Mouse (Mus musculus): Measurements from ENCODE around the gene Spata2. TPM values are rescaled to one million over a fixed set of nuclear protein-coding genes. Genes with fewer than 3 reads are reported as not detected.
A peak's percentile ranks its signal among the peaks of the same experiment; 100 is the strongest.

Gene Spata2
- total RNA-seq (2021), result 10 to 100 TPM; 41.1 to 42.8 TPM
- long read RNA-seq, experiment 1, full-length matches to known transcripts, result 23 of 36 reads
- long read RNA-seq, experiment 1, partial matches to known transcripts, result 2 of 36 reads
- long read RNA-seq, experiment 1, other reads (novel, unspliced or antisense), result 11 of 36 reads
- long read RNA-seq, experiment 2, full-length matches to known transcripts, result 3 of 25 reads
- long read RNA-seq, experiment 2, partial matches to known transcripts, result 0 of 25 reads
- long read RNA-seq, experiment 2, other reads (novel, unspliced or antisense), result 22 of 25 reads

- peak; percentile 94 to 95 for DNase-seq (ENCODE audit: low spot score in 2 of 2)
These were observed at the start of gene Spata2 for GRCm38 (mm10) chr2:167492713-167493636. Spata2 (minus strand) TSS chr2:167492887.

- DNase-seq (ENCODE audit: low spot score in 2 of 2), result no peak
These were observed 49.7 kb upstream of the Spata2 start for GRCm38 (mm10) chr2:167542361-167542760.

- no peak for DNase-seq (ENCODE audit: low spot score in 2 of 2)
These were observed 49.1 kb upstream of the Spata2 start for GRCm38 (mm10) chr2:167541761-167542160.

GRCm38 (mm10) chr2:167541324-167541723, 48.6 kb upstream of the Spata2 start:
- DNase-seq (ENCODE audit: low spot score in 2 of 2), result no peak

GRCm38 (mm10) chr2:167540477-167541110, 47.9 kb upstream of the Spata2 start:
- DNase-seq (ENCODE audit: low spot score in 2 of 2), result no peak

GRCm38 (mm10) chr2:167539536-167540476, 47.1 kb upstream of the Spata2 start:
- DNase-seq (ENCODE audit: low spot score in 2 of 2), result no peak

- DNase-seq (ENCODE audit: low spot score in 2 of 2), result peak in 1 of 2 experiments; percentile 61
These were observed 46.1 kb upstream of the Spata2 start for GRCm38 (mm10) chr2:167538671-167539306.

GRCm38 (mm10) chr2:167537476-167538297, 45.0 kb upstream of the Spata2 start, which contains the start of gene Snai1:
Snai1 (plus strand) TSS chr2:167538195.
- DNase-seq (ENCODE audit: low spot score in 2 of 2), result peak; percentile 92 to 96

GRCm38 (mm10) chr2:167536320-167536945, 43.7 kb upstream of the Spata2 start:
- no peak for DNase-seq (ENCODE audit: low spot score in 2 of 2)

- no peak for DNase-seq (ENCODE audit: low spot score in 2 of 2)
These were observed 41.2 kb upstream of the Spata2 start for GRCm38 (mm10) chr2:167533880-167534279.

GRCm38 (mm10) chr2:167532131-167532530, 39.4 kb upstream of the Spata2 start:
- peak; percentile 50 to 61 for DNase-seq (ENCODE audit: low spot score in 2 of 2)

GRCm38 (mm10) chr2:167530536-167530935, 37.8 kb upstream of the Spata2 start:
- no peak for DNase-seq (ENCODE audit: low spot score in 2 of 2)

GRCm38 (mm10) chr2:167529935-167530513, 37.3 kb upstream of the Spata2 start:
- no peak for DNase-seq (ENCODE audit: low spot score in 2 of 2)

GRCm38 (mm10) chr2:167528278-167528677, 35.6 kb upstream of the Spata2 start:
- no peak for DNase-seq (ENCODE audit: low spot score in 2 of 2)

- no peak for DNase-seq (ENCODE audit: low spot score in 2 of 2)
These were observed 27.0 kb upstream of the Spata2 start for GRCm38 (mm10) chr2:167519606-167520252.

- DNase-seq (ENCODE audit: low spot score in 2 of 2), result no peak
These were observed 23.0 kb upstream of the Spata2 start for GRCm38 (mm10) chr2:167515688-167516087.

- DNase-seq (ENCODE audit: low spot score in 2 of 2), result no peak
These were observed 22.0 kb upstream of the Spata2 start for GRCm38 (mm10) chr2:167514641-167515040.

- DNase-seq (ENCODE audit: low spot score in 2 of 2), result no peak
These were observed 20.3 kb upstream of the Spata2 start for GRCm38 (mm10) chr2:167512970-167513369.
